Mouse (Mus musculus) adrenal gland, adult 8-10 months (tissue): ENCODE measurements around the gene Cryl1. TPM values are rescaled to one million over a fixed set of nuclear protein-coding genes. Genes with fewer than 3 reads are reported as not detected.

Experiments used
- DNase-seq: peaks from one replicate; pipeline ENCODE4 v3.0.0; 2022
- total RNA-seq, 4 experiments: library from RNA; stranded (reverse); gene quantifications; 2 replicates each; pipeline ENCODE4 v1.2.4; 2022

The Cryl1 gene
- total RNA-seq, 4 experiments from 2014 or later: 11.2 to 16.0 (median 12.6) TPM

- no peak for DNase-seq
These were observed 167.9 kb downstream of the Cryl1 start for GRCm38 (mm10) chr14:57230264-57231015.

Other genes with a start within 250 kb of the Cryl1 start
- gene Ift88, start 25.5 kb upstream of the Cryl1 start, total RNA-seq: 10 to 100 TPM in 3 of 4 experiments, 1 to 10 TPM in 1; 9.2 to 16.4 (median 14.8) TPM
- 1 to 10 TPM; 2.3 to 3.4 (median 2.6) TPM for gene Il17d, start 126.2 kb upstream of the Cryl1 start, total RNA-seq
- gene Eef1akmt1, start 173.1 kb upstream of the Cryl1 start, total RNA-seq: 10 to 100 TPM; 25.7 to 31.8 (median 28.9) TPM